Mouse (Mus musculus): ENCODE measurements around the gene Fcgrt. TPM values are rescaled to one million over a fixed set of nuclear protein-coding genes. Genes with fewer than 3 reads are reported as not detected.

Fcgrt gene
- polyA plus RNA-seq, 1 experiment from 2014 or later = 40.5 TPM

- Histone ChIP-seq H3K9me3 (ENCODE audit: control insufficient read depth, low read length) (no peaks in the 10 kb centered on the region), H3K4me3 (replicated peaks; ENCODE audit: low read length) (no peak overlapping the region), H3K9ac (no peak overlapping the region), H3K27me3 (ENCODE audit: control insufficient read depth, insufficient read depth, low read length) (0 out of 2 replicates have a peak, but pooled peaks cover 5% of the 10 kb centered on the region), H3K4me2 (replicated peaks) (no peak overlapping the region), H3K27ac (no peak overlapping the region), H3K4me1 (replicated peaks; ENCODE audit: control insufficient read depth, insufficient read depth, low read length) (0 out of 2 replicates have a peak, but pooled peaks cover 6% of the 10 kb centered on the region), H3K36me3 (replicated peaks; ENCODE audit: control insufficient read depth, insufficient read depth) (no peaks in the 10 kb centered on the region)
- DNase-seq (ENCODE audit: low spot score) (no peak), ATAC-seq (ENCODE audit: low FRiP score) (0 out of 2 replicates have a peak, but pooled peaks have one; percentile 14)
- 6% methylated on average over 12 of the region's 12 CpGs for WGBS
These were observed 30.9 kb upstream of the Fcgrt start for GRCm38 (mm10) chr7:45134544-45135026.

GRCm38 (mm10) chr7:45133446-45134159 lies 30.0 kb upstream of the Fcgrt start:
- WGBS = 82% methylated on average over 8 of the region's 8 CpGs
- H3K9ac ChIP-seq = no peak overlapping the region
- H3K4me1 ChIP-seq (replicated peaks; ENCODE audit: control insufficient read depth, insufficient read depth, low read length) = peaks cover 11% of the 10 kb centered on the region; the same call in 1 of the 2 replicates
- H3K27me3 ChIP-seq (ENCODE audit: control insufficient read depth, insufficient read depth, low read length) = 0 out of 2 replicates have a peak, but pooled peaks cover 5% of the 10 kb centered on the region
- H3K27ac ChIP-seq = no peak overlapping the region
- no peak for DNase-seq (ENCODE audit: low spot score)
- H3K4me3 ChIP-seq (replicated peaks; ENCODE audit: low read length) = no peak overlapping the region
- no peak overlapping the region for H3K4me2 ChIP-seq (replicated peaks)
- no peak for ATAC-seq (ENCODE audit: low FRiP score)
- H3K36me3 ChIP-seq (replicated peaks; ENCODE audit: control insufficient read depth, insufficient read depth) = no peaks in the 10 kb centered on the region
- H3K9me3 ChIP-seq (ENCODE audit: control insufficient read depth, low read length) = no peaks in the 10 kb centered on the region

- H3K27ac ChIP-seq = no peak overlapping the region
- peaks cover 7% of the 10 kb centered on the region for H3K36me3 ChIP-seq (replicated peaks; ENCODE audit: control insufficient read depth, insufficient read depth)
- no peak overlapping the region for H3K4me3 ChIP-seq (replicated peaks; ENCODE audit: low read length)
- 0 out of 2 replicates have a peak overlapping the region, but pooled peaks have one; percentile 8 for H3K9ac ChIP-seq
- 81% methylated on average over 11 of the region's 11 CpGs for WGBS
- H3K4me1 ChIP-seq (replicated peaks; ENCODE audit: control insufficient read depth, insufficient read depth, low read length) = peaks cover 20% of the 10 kb centered on the region
- H3K4me2 ChIP-seq (replicated peaks) = no peak overlapping the region
- ATAC-seq (ENCODE audit: low FRiP score) (no peak), DNase-seq (ENCODE audit: low spot score) (no peak)
- H3K27me3 ChIP-seq (ENCODE audit: control insufficient read depth, insufficient read depth, low read length) = 0 out of 2 replicates have a peak, but pooled peaks cover 5% of the 10 kb centered on the region
- no peaks in the 10 kb centered on the region for H3K9me3 ChIP-seq (ENCODE audit: control insufficient read depth, low read length)
These were observed 28.2 kb upstream of the Fcgrt start for GRCm38 (mm10) chr7:45131850-45132249.

GRCm38 (mm10) chr7:45129776-45130512 lies 26.3 kb upstream of the Fcgrt start:
- Histone ChIP-seq H3K4me1 (replicated peaks; ENCODE audit: control insufficient read depth, insufficient read depth, low read length) (peaks cover 22% of the 10 kb centered on the region), H3K4me2 (replicated peaks) (peak overlapping the region; percentile 64), H3K36me3 (replicated peaks; ENCODE audit: control insufficient read depth, insufficient read depth) (peaks cover 26% of the 10 kb centered on the region), H3K9me3 (ENCODE audit: control insufficient read depth, low read length) (no peaks in the 10 kb centered on the region), H3K9ac (peak overlapping the region; percentile 62), H3K27me3 (ENCODE audit: control insufficient read depth, insufficient read depth, low read length) (no peaks in the 10 kb centered on the region), H3K27ac (peak overlapping the region; percentile 95), H3K4me3 (replicated peaks; ENCODE audit: low read length) (peak overlapping the region; percentile 81)
- WGBS = 51% methylated on average over 15 of the region's 15 CpGs
- no peak for DNase-seq (ENCODE audit: low spot score)
- no peak for ATAC-seq (ENCODE audit: low FRiP score)

DNA sequence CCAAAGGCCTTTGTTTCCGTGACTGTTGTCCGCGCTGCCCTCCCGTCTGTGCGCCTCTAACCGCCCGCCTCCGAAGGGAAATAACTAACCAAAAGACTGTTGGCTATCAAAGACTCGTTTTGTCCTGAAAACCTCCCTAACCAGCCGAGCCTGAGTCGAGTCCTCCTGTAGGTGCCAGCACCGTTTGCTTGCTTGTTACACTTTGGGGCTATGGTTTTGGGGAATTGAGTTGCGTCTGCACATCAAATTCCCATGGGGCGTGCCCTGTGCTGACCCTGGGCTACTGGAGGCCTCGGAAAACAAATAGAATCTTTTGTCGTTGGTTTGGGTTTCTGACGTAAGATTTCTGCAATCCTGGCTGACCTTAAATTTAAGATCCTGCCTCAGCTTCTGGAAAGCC lies 25.7 kb upstream of the Fcgrt start:
- Histone ChIP-seq H3K9ac (peak overlapping the region; percentile 62), H3K9me3 (ENCODE audit: control insufficient read depth, low read length) (no peaks in the 10 kb centered on the region), H3K4me3 (replicated peaks; ENCODE audit: low read length) (peak overlapping the region; percentile 81), H3K36me3 (replicated peaks; ENCODE audit: control insufficient read depth, insufficient read depth) (peaks cover 30% of the 10 kb centered on the region), H3K4me2 (replicated peaks) (peak overlapping the region; percentile 64), H3K4me1 (replicated peaks; ENCODE audit: control insufficient read depth, insufficient read depth, low read length) (peaks cover 27% of the 10 kb centered on the region), H3K27me3 (ENCODE audit: control insufficient read depth, insufficient read depth, low read length) (no peaks in the 10 kb centered on the region), H3K27ac (peak overlapping the region; percentile 95)
- DNase-seq (ENCODE audit: low spot score) (no peak), ATAC-seq (ENCODE audit: low FRiP score) (no peak)
- WGBS = under 1% methylated on average over 17 of the region's 17 CpGs

GRCm38 (mm10) chr7:45128624-45129246 lies 25.1 kb upstream of the Fcgrt start, which contains the start of gene Rpl13a:
Rpl13a (minus strand) TSS chr7:45128761.
- Histone ChIP-seq H3K9me3 (ENCODE audit: control insufficient read depth, low read length) (no peaks in the 10 kb centered on the region), H3K4me2 (replicated peaks) (peak within 1 kb of the TSS; percentile 69), H3K36me3 (replicated peaks; ENCODE audit: control insufficient read depth, insufficient read depth) (peaks cover 30% of the 10 kb centered on the region), H3K9ac (peak within 1 kb of the TSS; percentile 97), H3K4me3 (replicated peaks; ENCODE audit: low read length) (peak within 1 kb of the TSS; percentile 81), H3K4me1 (replicated peaks; ENCODE audit: control insufficient read depth, insufficient read depth, low read length) (peaks cover 27% of the 10 kb centered on the region), H3K27ac (peak within 1 kb of the TSS; percentile 95), H3K27me3 (ENCODE audit: control insufficient read depth, insufficient read depth, low read length) (no peaks in the 10 kb centered on the region)
- under 1% methylated on average over 48 of the region's 48 CpGs for whole genome bisulfite sequencing
- DNase-seq (ENCODE audit: low spot score) (peak; percentile 99), ATAC-seq (ENCODE audit: low FRiP score) (peak; percentile 95)

GRCm38 (mm10) chr7:45127700-45128224 lies 24.1 kb upstream of the Fcgrt start:
- WGBS = 3% methylated on average over 6 of the region's 6 CpGs
- peak overlapping the region; percentile 88 for H3K27ac ChIP-seq
- H3K36me3 ChIP-seq (replicated peaks; ENCODE audit: control insufficient read depth, insufficient read depth) = peaks cover 36% of the 10 kb centered on the region
- H3K4me2 ChIP-seq (replicated peaks) = peak overlapping the region; percentile 69
- no peak for DNase-seq (ENCODE audit: low spot score)
- no peak for ATAC-seq (ENCODE audit: low FRiP score)
- H3K4me3 ChIP-seq (replicated peaks; ENCODE audit: low read length) = peak overlapping the region; percentile 81
- H3K27me3 ChIP-seq (ENCODE audit: control insufficient read depth, insufficient read depth, low read length) = no peaks in the 10 kb centered on the region
- peak overlapping the region; percentile 97 for H3K9ac ChIP-seq
- no peaks in the 10 kb centered on the region for H3K9me3 ChIP-seq (ENCODE audit: control insufficient read depth, low read length)
- peaks cover 32% of the 10 kb centered on the region for H3K4me1 ChIP-seq (replicated peaks; ENCODE audit: control insufficient read depth, insufficient read depth, low read length)

DNA sequence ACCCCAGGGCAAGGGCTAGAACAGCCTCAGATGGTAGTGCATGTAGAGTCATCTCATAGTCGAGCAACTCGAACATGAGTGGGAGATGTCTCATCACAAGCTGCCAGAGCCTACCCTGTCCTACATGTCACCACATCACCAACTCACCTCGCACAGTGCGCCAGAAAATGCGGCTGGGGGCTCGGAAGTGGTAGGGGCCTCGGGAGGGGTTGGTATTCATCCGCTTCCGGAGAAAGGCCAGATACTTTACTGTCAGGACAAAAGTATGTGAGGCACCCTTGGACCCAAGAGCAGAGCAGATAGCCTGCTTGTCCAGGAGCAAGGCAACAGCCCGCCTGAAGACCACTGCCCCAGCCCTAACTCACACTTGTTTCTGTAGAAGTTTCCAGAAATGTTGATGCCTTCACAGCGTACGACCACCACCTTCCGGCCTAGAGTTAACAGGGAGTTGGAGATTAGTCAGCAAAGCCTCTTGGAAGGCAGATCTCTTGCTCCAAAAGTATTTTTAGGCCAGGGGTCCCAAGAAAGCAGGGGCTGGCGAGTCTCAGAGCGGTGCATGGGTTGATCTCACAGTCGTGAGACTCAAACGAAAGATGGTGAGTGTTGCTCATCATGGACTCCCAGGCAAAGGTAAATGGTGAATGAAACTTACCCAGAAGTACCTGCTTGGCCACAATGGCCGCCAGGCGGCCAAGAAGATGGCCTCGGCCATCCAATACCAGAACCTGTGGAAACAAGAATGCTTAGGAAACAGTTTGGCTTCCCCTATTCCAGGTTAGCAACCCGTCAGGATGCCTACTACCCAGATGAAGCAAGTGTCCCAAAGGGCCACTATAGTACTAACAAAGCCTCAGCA lies 23.4 kb upstream of the Fcgrt start:
- WGBS = 56% methylated on average over 21 of the region's 21 CpGs
- Histone ChIP-seq H3K4me2 (replicated peaks) (peak overlapping the region; percentile 69), H3K4me3 (replicated peaks; ENCODE audit: low read length) (peak overlapping the region; percentile 81), H3K27ac (peak overlapping the region; percentile 88; the same call in 1 of the 2 replicates), H3K27me3 (ENCODE audit: control insufficient read depth, insufficient read depth, low read length) (no peaks in the 10 kb centered on the region), H3K36me3 (replicated peaks; ENCODE audit: control insufficient read depth, insufficient read depth) (peaks cover 43% of the 10 kb centered on the region), H3K4me1 (replicated peaks; ENCODE audit: control insufficient read depth, insufficient read depth, low read length) (peaks cover 32% of the 10 kb centered on the region), H3K9ac (peak overlapping the region; percentile 97), H3K9me3 (ENCODE audit: control insufficient read depth, low read length) (no peaks in the 10 kb centered on the region)
- no peak for DNase-seq (ENCODE audit: low spot score)
- no peak for ATAC-seq (ENCODE audit: low FRiP score)
